Mouse (Mus musculus): ENCODE measurements around the gene Rfx7. TPM values are rescaled to one million over a fixed set of nuclear protein-coding genes. Genes with fewer than 3 reads are reported as not detected.
"Not testable (repeated sequence)": the region's sequence is repeated elsewhere in the genome, so short reads cannot be mapped to it uniquely, and the experiment has no call there.

Gene Rfx7
- total and polyA plus RNA-seq, 2 experiments from 2014 or later = 10.8 to 44.8 TPM

- Histone ChIP-seq H3K4me1 (ENCODE audit: insufficient read depth) (peaks cover 11% of the 10 kb centered on the region), H3K9me3 (ENCODE audit: low read length) (no peaks in the 10 kb centered on the region), H3K9ac (peak overlapping the region; percentile 97), H3K4me3 (ENCODE audit: low read depth, low read length) (peak overlapping the region; percentile 93), H3K27me3 (ENCODE audit: insufficient read depth, low read length) (no peaks in the 10 kb centered on the region), H3K27ac (ENCODE audit: low read depth, low read length) (peak overlapping the region; percentile 100), H3K36me3 (ENCODE audit: insufficient read depth) (peaks cover 10% of the 10 kb centered on the region; the same call in 1 of the 2 replicates), H3K4me2 (ENCODE audit: low read depth) (peak overlapping the region; percentile 69)
- DNase-seq (peak; percentile 82), ATAC-seq (peak; percentile 26)
- under 1% methylated on average over 48 of the region's 55 CpGs for WGBS
- TF ChIP-seq CTCF (IDR thresholded peaks at IDR 0.05; ENCODE audit: low read depth) = no peak
Observed at GRCm38 (mm10) chr9:72662691-72663533, 130.9 kb downstream of the Rfx7 start.

GRCm38 (mm10) chr9:72663534-72663918 is 131.5 kb downstream of the Rfx7 start:
- Histone ChIP-seq H3K9ac (peak overlapping the region; percentile 97), H3K27ac (ENCODE audit: low read depth, low read length) (peak overlapping the region; percentile 100), H3K4me1 (ENCODE audit: insufficient read depth) (peaks cover 11% of the 10 kb centered on the region), H3K36me3 (ENCODE audit: insufficient read depth) (peaks cover 10% of the 10 kb centered on the region; the same call in 1 of the 2 replicates), H3K27me3 (ENCODE audit: insufficient read depth, low read length) (no peaks in the 10 kb centered on the region), H3K9me3 (ENCODE audit: low read length) (no peaks in the 10 kb centered on the region), H3K4me3 (ENCODE audit: low read depth, low read length) (peak overlapping the region; percentile 93), H3K4me2 (ENCODE audit: low read depth) (peak overlapping the region; percentile 69)
- ATAC-seq (no peak), DNase-seq (no peak)
- no peak for TF ChIP-seq CTCF (IDR thresholded peaks at IDR 0.05; ENCODE audit: low read depth)
- 4% methylated on average over 10 of the region's 10 CpGs for WGBS

- Histone ChIP-seq H3K9me3 (ENCODE audit: low read length) (no peaks in the 10 kb centered on the region), H3K4me3 (ENCODE audit: low read depth, low read length) (peak overlapping the region; percentile 93), H3K4me2 (ENCODE audit: low read depth) (peak overlapping the region; percentile 69), H3K27me3 (ENCODE audit: insufficient read depth, low read length) (no peaks in the 10 kb centered on the region), H3K4me1 (ENCODE audit: insufficient read depth) (peaks cover 11% of the 10 kb centered on the region), H3K36me3 (ENCODE audit: insufficient read depth) (peaks cover 10% of the 10 kb centered on the region; the same call in 1 of the 2 replicates), H3K9ac (peak overlapping the region; percentile 2; the same call in 1 of the 2 replicates), H3K27ac (ENCODE audit: low read depth, low read length) (peak overlapping the region; percentile 41)
- DNase-seq (no peak), ATAC-seq (no peak)
- 12% methylated on average over 12 of the region's 12 CpGs for WGBS
- TF ChIP-seq CTCF (IDR thresholded peaks at IDR 0.05; ENCODE audit: low read depth) = peak; percentile 41
Observed at GRCm38 (mm10) chr9:72664409-72665351, 132.6 kb downstream of the Rfx7 start.

GRCm38 (mm10) chr9:72665517-72665916 is 133.5 kb downstream of the Rfx7 start:
- no peak for TF ChIP-seq CTCF (IDR thresholded peaks at IDR 0.05; ENCODE audit: low read depth)
- H3K4me1 ChIP-seq (ENCODE audit: insufficient read depth) = peaks cover 11% of the 10 kb centered on the region
- H3K9me3 ChIP-seq (ENCODE audit: low read length) = no peaks in the 10 kb centered on the region
- H3K4me2 ChIP-seq (ENCODE audit: low read depth) = peak overlapping the region; percentile 69
- ATAC-seq (no peak), DNase-seq (no peak)
- peaks cover 15% of the 10 kb centered on the region for H3K36me3 ChIP-seq (ENCODE audit: insufficient read depth)
- 47% methylated on average over 7 of the region's 7 CpGs for WGBS
- H3K27me3 ChIP-seq (ENCODE audit: insufficient read depth, low read length) = no peaks in the 10 kb centered on the region
- H3K9ac ChIP-seq = no peak overlapping the region
- H3K4me3 ChIP-seq (ENCODE audit: low read depth, low read length) = peak overlapping the region; percentile 93; the same call in 1 of the 2 replicates
- H3K27ac ChIP-seq (ENCODE audit: low read depth, low read length) = peak overlapping the region; percentile 41; the same call in 1 of the 2 replicates

GRCm38 (mm10) chr9:72666352-72667021 is 134.4 kb downstream of the Rfx7 start:
- not testable (repeated sequence) for DNase-seq; H3K9me3 ChIP-seq (ENCODE audit: low read length); H3K27ac ChIP-seq (ENCODE audit: low read depth, low read length); H3K27me3 ChIP-seq (ENCODE audit: insufficient read depth, low read length); ATAC-seq; H3K4me2 ChIP-seq (ENCODE audit: low read depth); H3K9ac ChIP-seq; H3K4me3 ChIP-seq (ENCODE audit: low read depth, low read length)
- Histone ChIP-seq H3K4me1 (ENCODE audit: insufficient read depth) (peaks cover 11% of the 10 kb centered on the region), H3K36me3 (ENCODE audit: insufficient read depth) (peaks cover 16% of the 10 kb centered on the region)
- WGBS = 80% methylated on average over 6 of the region's 8 CpGs

DNA sequence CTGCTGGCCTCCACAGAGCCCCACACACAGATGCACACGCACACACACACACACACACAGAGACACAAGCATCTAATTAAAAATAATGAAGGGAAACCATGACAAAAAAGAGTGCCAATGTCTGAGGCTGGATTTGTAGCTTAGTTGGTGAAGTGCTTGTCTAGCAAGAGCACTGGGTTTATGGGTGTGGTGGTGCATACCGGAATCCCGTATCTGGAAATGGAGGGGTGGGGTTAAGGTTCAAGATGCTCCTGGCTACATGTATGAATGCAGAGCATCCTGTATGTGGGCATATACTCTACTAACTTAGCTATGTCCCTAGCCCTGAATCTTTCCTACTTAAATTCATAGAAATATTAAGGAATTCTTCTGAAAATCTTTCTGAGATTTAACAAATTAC is 135.1 kb downstream of the Rfx7 start:
- DNase-seq = no peak
- no peaks in the 10 kb centered on the region for H3K9me3 ChIP-seq (ENCODE audit: low read length)
- ATAC-seq = no peak
- peaks cover 21% of the 10 kb centered on the region for H3K36me3 ChIP-seq (ENCODE audit: insufficient read depth)
- no peak overlapping the region for H3K27ac ChIP-seq (ENCODE audit: low read depth, low read length)
- H3K27me3 ChIP-seq (ENCODE audit: insufficient read depth, low read length) = no peaks in the 10 kb centered on the region
- no peak overlapping the region for H3K4me3 ChIP-seq (ENCODE audit: low read depth, low read length)
- no peak overlapping the region for H3K9ac ChIP-seq
- no peak for TF ChIP-seq CTCF (IDR thresholded peaks at IDR 0.05; ENCODE audit: low read depth)
- no peak overlapping the region for H3K4me2 ChIP-seq (ENCODE audit: low read depth)
- peaks cover 11% of the 10 kb centered on the region for H3K4me1 ChIP-seq (ENCODE audit: insufficient read depth)
- 60% methylated on average over 3 of the region's 3 CpGs for WGBS

Data from forebrain, postnatal 0 days (tissue).